Mouse (Mus musculus) brain, embryonic 14.5 days (tissue): ENCODE measurements around the gene Efr3b.

ENCODE experiments used
- CTCF ChIP-seq: fragments of 200-500 bp; IDR thresholded peaks from 2 replicates; pipeline ENCODE4 v1.5.1; 2012; ENCODE audit warnings: inconsistent platforms, mild to moderate bottlenecking, moderate library complexity, borderline replicate concordance; ENCODE audit not compliant: insufficient read depth, insufficient read length; ENCODE audit errors: extremely low read depth
- POLR2A ChIP-seq: fragments of 200-500 bp; IDR thresholded peaks from 2 replicates; pipeline ENCODE4 v1.6.1; 2012; ENCODE audit warnings: mild to moderate bottlenecking, inconsistent platforms, borderline replicate concordance; ENCODE audit not compliant: poor library complexity, insufficient read depth, insufficient read length, severe bottlenecking; ENCODE audit errors: extremely low read depth

DNA sequence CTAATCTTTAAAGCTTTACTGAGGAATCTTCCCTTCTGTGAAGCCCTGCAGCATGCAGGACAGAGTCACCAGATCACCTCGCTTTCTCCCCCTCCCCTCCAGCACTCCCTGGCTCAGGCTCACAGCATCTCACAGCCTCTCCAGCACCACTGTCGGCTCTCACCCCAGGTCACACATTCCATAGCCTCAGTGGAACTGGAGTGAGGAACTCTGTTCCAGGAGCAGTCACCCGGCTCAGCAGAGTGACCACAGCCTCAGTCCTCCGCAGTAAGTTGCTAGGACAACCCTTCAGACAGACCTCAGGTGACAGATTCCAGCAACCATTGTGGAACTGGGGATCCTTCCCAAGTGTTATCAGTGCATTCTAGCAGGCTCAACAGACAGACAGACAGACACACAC lies 16.1 kb upstream of the Efr3b start:
- TF ChIP-seq CTCF (no peak), POLR2A (no peak)
